Mouse (Mus musculus) cerebellum, adult 2 months (tissue): ENCODE results near the gene 5031439G07Rik.

Source experiments
- CTCF ChIP-seq: fragments of 200-500 bp; IDR thresholded peaks from 2 replicates; pipeline ENCODE4 v1.5.1; 2011; ENCODE audit warnings: low read depth, mild to moderate bottlenecking, control low read depth, low read length, moderate library complexity, borderline replicate concordance; ENCODE audit not compliant: insufficient read depth
- POLR2A ChIP-seq: fragments of 200-500 bp; IDR thresholded peaks from 2 replicates; pipeline ENCODE4 v1.6.1; 2011; ENCODE audit warnings: low read length, control low read depth, borderline replicate concordance; ENCODE audit not compliant: insufficient read depth

- no peak for TF ChIP-seq POLR2A
- TF ChIP-seq CTCF: no peak
These were observed 38.3 kb downstream of the 5031439G07Rik start for GRCm38 (mm10) chr15:84950053-84950452.
